Mouse (Mus musculus) lung, postnatal 0 days (tissue): ENCODE results near the gene Tmem210.

ENCODE experiments used
- CTCF ChIP-seq: IDR thresholded peaks from 2 replicates; pipeline ENCODE4 v1.5.1; 2016; ENCODE audit warnings: antibody characterized with exemption, mild to moderate bottlenecking
- EP300 ChIP-seq: IDR thresholded peaks from 2 replicates; pipeline ENCODE4 v1.6.1; 2016; ENCODE audit warnings: antibody characterized with exemption, mild to moderate bottlenecking, control low read depth

- TF ChIP-seq CTCF (no peak), EP300 (no peak)
These were observed 4.2 kb downstream of the Tmem210 start for GRCm38 (mm10) chr2:25292054-25292544.
